Mouse (Mus musculus) testis, adult 2 months (tissue): ENCODE data around the gene Nexn.

Experiments
- CTCF ChIP-seq: fragments of 200-500 bp; IDR thresholded peaks from 2 replicates; pipeline ENCODE4 v1.5.1; 2012; ENCODE audit warnings: low read depth, mild to moderate bottlenecking, inconsistent platforms, low read length, moderate library complexity; ENCODE audit not compliant: control insufficient read depth, insufficient read depth, insufficient replicate concordance
- POLR2A ChIP-seq: fragments of 200-500 bp; IDR thresholded peaks from 2 replicates; pipeline ENCODE4 v1.6.1; 2012; ENCODE audit warnings: low read depth, mild to moderate bottlenecking, inconsistent platforms, low read length, moderate library complexity; ENCODE audit not compliant: control insufficient read depth

DNA sequence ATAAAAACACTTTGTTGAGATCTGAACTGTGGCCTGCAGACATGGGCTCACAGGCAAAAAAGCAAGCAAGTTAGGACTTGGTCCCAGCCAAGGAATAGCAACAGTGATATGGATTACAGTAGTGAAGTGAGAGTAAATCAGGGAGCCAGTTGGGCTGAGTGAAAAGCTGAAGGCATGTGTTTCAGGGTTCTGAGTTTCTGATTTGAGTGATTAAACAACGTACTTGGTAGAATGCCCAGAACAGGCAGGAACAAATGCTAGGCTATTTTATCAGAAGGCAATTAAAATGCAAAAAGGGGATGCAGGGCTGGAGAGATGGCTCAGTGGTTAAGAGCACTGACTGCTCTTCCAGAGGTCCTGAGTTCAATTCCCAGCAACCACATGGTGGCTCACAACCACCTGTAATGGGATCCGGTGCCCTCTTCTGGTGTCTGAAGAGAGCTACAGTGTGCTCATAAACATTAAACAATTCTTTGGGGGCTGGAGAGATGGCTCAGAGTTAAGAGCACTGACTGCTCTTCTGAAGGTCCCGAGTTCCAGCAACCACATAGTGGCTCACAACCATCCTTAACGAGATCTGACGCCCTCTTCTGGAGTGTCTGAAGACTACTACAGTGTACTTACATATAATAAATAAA lies 20.8 kb downstream of the Nexn start:
- TF ChIP-seq CTCF: no peak
- TF ChIP-seq POLR2A: no peak
